Mouse (Mus musculus) lung, postnatal 4 days (tissue): ENCODE measurements around the gene Efna5.

Experiments used
- DNase-seq, 2 experiments: peaks; one replicate each; pipeline ENCODE4 v3.0.0; 2021

Efna5 gene

GRCm38 (mm10) chr17:62881176-62881790 lies at the start of gene Efna5:
Efna5 (minus strand) TSS chr17:62881317.
- DNase-seq = peak; percentile 21 to 45

- no peak for DNase-seq
Observed at GRCm38 (mm10) chr17:62915304-62915703, 34.2 kb upstream of the Efna5 start.

GRCm38 (mm10) chr17:62905692-62906445 lies 24.8 kb upstream of the Efna5 start:
- DNase-seq = no peak

- no peak for DNase-seq
Observed at GRCm38 (mm10) chr17:62899066-62899465, 17.9 kb upstream of the Efna5 start.

GRCm38 (mm10) chr17:62889991-62890390 lies 8.9 kb upstream of the Efna5 start:
- no peak for DNase-seq

GRCm38 (mm10) chr17:62884129-62884506 lies 3.0 kb upstream of the Efna5 start:
- peak; percentile 78 to 85 for DNase-seq

GRCm38 (mm10) chr17:62883476-62884128 lies 2.5 kb upstream of the Efna5 start:
- peak; percentile 32 to 40 for DNase-seq

- DNase-seq = peak; percentile 80 to 88
Observed at GRCm38 (mm10) chr17:62882726-62883475, 1.8 kb upstream of the Efna5 start.

- DNase-seq = peak; percentile 41 to 47
Observed at GRCm38 (mm10) chr17:62881791-62882725, 941 bp upstream of the Efna5 start.

GRCm38 (mm10) chr17:62880311-62881175 lies 574 bp downstream of the Efna5 start:
- peak; percentile 38 to 62 for DNase-seq

- DNase-seq = peak; percentile 31 to 41
Observed at GRCm38 (mm10) chr17:62879526-62880310, 1.4 kb downstream of the Efna5 start.

GRCm38 (mm10) chr17:62875727-62876126 lies 5.4 kb downstream of the Efna5 start:
- DNase-seq = no peak

- DNase-seq = no peak
Observed at GRCm38 (mm10) chr17:62871928-62872327, 9.2 kb downstream of the Efna5 start.

- no peak for DNase-seq
Observed at GRCm38 (mm10) chr17:62871191-62871590, 9.9 kb downstream of the Efna5 start.

- no peak for DNase-seq
Observed at GRCm38 (mm10) chr17:62870446-62870845, 10.7 kb downstream of the Efna5 start.

- DNase-seq = no peak
Observed at GRCm38 (mm10) chr17:62864966-62865365, 16.2 kb downstream of the Efna5 start.

- no peak for DNase-seq
Observed at GRCm38 (mm10) chr17:62863004-62863403, 18.1 kb downstream of the Efna5 start.

- DNase-seq = no peak
Observed at GRCm38 (mm10) chr17:62862298-62862999, 18.7 kb downstream of the Efna5 start.

- no peak for DNase-seq
Observed at GRCm38 (mm10) chr17:62857275-62857674, 23.8 kb downstream of the Efna5 start.
